Mouse (Mus musculus) macrophage (primary cell): ENCODE data around the gene Pwp1. TPM values are rescaled to one million over a fixed set of nuclear protein-coding genes. Genes with fewer than 3 reads are reported as not detected.

ENCODE experiments used
- H3K27ac ChIP-seq: fragments of 350-480 bp; formaldehyde crosslinking; 2 replicates; pipeline ENCODE4 v1.9.0; 2021
- H3K36me3 ChIP-seq: fragments of 350-480 bp; formaldehyde crosslinking; 2 replicates; pipeline ENCODE4 v1.9.0; 2021; ENCODE audit errors: inconsistent target
- H3K4me3 ChIP-seq: fragments of 350-480 bp; formaldehyde crosslinking; 2 replicates; pipeline ENCODE4 v1.9.0; 2021; ENCODE audit errors: inconsistent target
- H3K79me2 ChIP-seq: fragments of 350-480 bp; formaldehyde crosslinking; 2 replicates; pipeline ENCODE4 v1.9.0; 2021; ENCODE audit errors: inconsistent target
- WGBS: methylation state at CpG from one replicate; pipeline ENCODE4 v1.1.7; 2026; ENCODE audit warnings: inconsistent platforms; ENCODE audit not compliant: missing documents; 5-methylcytosine and 5-hydroxymethylcytosine counted together
- polyA plus RNA-seq: library from polyadenylated mRNA; stranded (reverse); fragments of 250-400 nt; gene quantifications from 3 replicates; pipeline ENCODE4 v1.2.4, GENCODE M21; 2018; ENCODE audit warnings: inconsistent platforms

Gene Pwp1
- polyA plus RNA-seq, 1 experiment from 2014 or later = 22.5 TPM

- no peak overlapping the region for H3K4me3 ChIP-seq
- no peak overlapping the region for H3K27ac ChIP-seq
- no peaks in the 10 kb centered on the region for H3K36me3 ChIP-seq
- WGBS = 2% methylated on average over 47 of the region's 63 CpGs
- no peaks in the 10 kb centered on the region for H3K79me2 ChIP-seq
These were observed 99.4 kb downstream of the Pwp1 start for GRCm38 (mm10) chr10:85928499-85929207.

GRCm38 (mm10) chr10:85929208-85929591 lies 99.9 kb downstream of the Pwp1 start:
- Histone ChIP-seq H3K4me3 (no peak overlapping the region), H3K27ac (no peak overlapping the region), H3K79me2 (no peaks in the 10 kb centered on the region), H3K36me3 (no peaks in the 10 kb centered on the region)
- WGBS = 55% methylated on average over 11 of the region's 11 CpGs

GRCm38 (mm10) chr10:85929962-85930361 lies 100.7 kb downstream of the Pwp1 start:
- Histone ChIP-seq H3K27ac (no peak overlapping the region), H3K4me3 (no peak overlapping the region), H3K36me3 (no peaks in the 10 kb centered on the region), H3K79me2 (no peaks in the 10 kb centered on the region)
- WGBS = 84% methylated on average over 9 of the region's 11 CpGs

- Histone ChIP-seq H3K79me2 (no peaks in the 10 kb centered on the region), H3K4me3 (no peak overlapping the region), H3K36me3 (peaks cover 49% of the 10 kb centered on the region), H3K27ac (no peak overlapping the region)
- 95% methylated on average over 6 of the region's 6 CpGs for WGBS
These were observed 107.1 kb downstream of the Pwp1 start for GRCm38 (mm10) chr10:85936280-85936965.

Other genes with a start within 250 kb of the Pwp1 start
- gene Prdm4, start 87.6 kb downstream of the Pwp1 start, polyA plus RNA-seq = 11.4 to 15.1 TPM (median 12.8 TPM) in 3 replicates
- gene Ascl4, start 98.2 kb downstream of the Pwp1 start, polyA plus RNA-seq = not detected in 3 replicates
- 60.2 to 84.5 TPM (median 63.0 TPM) in 3 replicates for gene Rtcb, start 128.3 kb downstream of the Pwp1 start, polyA plus RNA-seq
- 0.07 TPM in 1 of 3 replicates, not detected in the others for gene Bpifc, start 182.4 kb downstream of the Pwp1 start, polyA plus RNA-seq
- gene Fbxo7, start 192.5 kb downstream of the Pwp1 start, polyA plus RNA-seq = 13.1 to 21.3 TPM (median 16.4 TPM) in 3 replicates